Mouse (Mus musculus) intestine, postnatal 0 days (tissue): ENCODE measurements at regions not wholly inside any gene's neighbourhood (a gene's known extent, or its start where the extent isn't known, plus 50 kb on each side); places are given as distances from the start of the nearest gene placed in this dataset.

Experiments used
- ATAC-seq: fragments of 200-750 bp; cut with Nextera tagmentation; 2 replicates; pipeline ENCODE4 v1.8.0; 2017; ENCODE audit warnings: mild to moderate bottlenecking, moderate TSS enrichment, moderate library complexity
- H3K27ac ChIP-seq: fragments of 300-500 bp; sonication (generic); 2 replicates; pipeline ENCODE4 v1.5.1; 2014; ENCODE audit warnings: mild to moderate bottlenecking, low read depth, low read length, moderate library complexity
- H3K27me3 ChIP-seq: fragments of 300-500 bp; sonication (generic); replicated peaks from 2 replicates; pipeline ENCODE4 v1.6.1; 2014; ENCODE audit warnings: low read length, mixed read lengths; ENCODE audit not compliant: control insufficient read depth, insufficient read depth
- H3K36me3 ChIP-seq: fragments of 300-500 bp; sonication (generic); 2 replicates; pipeline ENCODE4 v1.6.1; 2014; ENCODE audit warnings: mild to moderate bottlenecking, moderate library complexity; ENCODE audit not compliant: control insufficient read depth, insufficient read depth
- H3K4me1 ChIP-seq: fragments of 300-500 bp; sonication (generic); replicated peaks from 2 replicates; pipeline ENCODE4 v1.6.1; 2014; ENCODE audit warnings: antibody characterized with exemption, low read length, mixed read lengths; ENCODE audit not compliant: control insufficient read depth, insufficient read depth
- H3K4me2 ChIP-seq: fragments of 300-500 bp; sonication (generic); replicated peaks from 2 replicates; pipeline ENCODE4 v1.6.1; 2014; ENCODE audit warnings: low read depth, mild to moderate bottlenecking, moderate library complexity
- H3K4me3 ChIP-seq: fragments of 300-500 bp; sonication (generic); 2 replicates; pipeline ENCODE4 v1.5.1; 2014; ENCODE audit warnings: low read depth, low read length
- H3K9ac ChIP-seq: fragments of 300-500 bp; sonication (generic); 2 replicates; pipeline ENCODE4 v1.6.1; 2014; ENCODE audit warnings: mild to moderate bottlenecking, low read depth, low read length
- H3K9me3 ChIP-seq: fragments of 300-500 bp; sonication (generic); 2 replicates; pipeline ENCODE4 v1.6.1; 2016; ENCODE audit warnings: mixed run types; ENCODE audit not compliant: control insufficient read depth
- CTCF ChIP-seq: sonication (generic); IDR thresholded peaks from 2 replicates; pipeline ENCODE4 v1.5.1; 2016; ENCODE audit warnings: low read depth, mild to moderate bottlenecking, control low read depth, antibody characterized with exemption, moderate library complexity
- WGBS: fragments of 180-500 bp; shearing (Covaris S2); extraction: QIAGEN DNeasy Blood & Tissue Kit; methylation state at CpG from one replicate; pipeline ENCODE4 v1.1.7; 2014; 5-methylcytosine and 5-hydroxymethylcytosine counted together

DNA sequence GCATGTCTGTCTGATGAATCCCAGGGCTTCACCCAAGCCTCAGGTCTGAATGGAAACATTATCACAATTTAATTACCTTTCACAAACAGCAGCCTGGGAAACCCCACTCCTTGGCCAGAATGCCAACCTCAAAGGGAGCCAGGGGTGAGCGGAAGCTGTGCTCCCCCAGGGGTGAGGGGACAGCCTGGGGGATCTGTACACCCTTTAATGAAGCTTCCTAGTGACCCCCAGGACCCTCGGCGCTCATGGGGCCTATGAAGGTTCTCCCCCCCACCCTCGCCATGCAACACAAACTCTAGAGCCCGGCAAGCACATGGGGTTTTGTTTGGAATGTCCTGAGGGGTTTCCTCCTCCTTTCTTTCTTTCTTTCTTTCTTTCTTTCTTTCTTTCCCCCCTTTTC lies 167.1 kb downstream of the Inhbb start:
- Histone ChIP-seq H3K4me3 (no peak overlapping the region), H3K9ac (no peak overlapping the region), H3K4me2 (no peak overlapping the region), H3K4me1 (no peaks in the 10 kb centered on the region), H3K27ac (no peak overlapping the region), H3K36me3 (no peaks in the 10 kb centered on the region), H3K27me3 (no peaks in the 10 kb centered on the region), H3K9me3 (no peaks in the 10 kb centered on the region)
- no peak for TF ChIP-seq CTCF
- WGBS, result 84% methylated on average over 5 of the region's 5 CpGs
- ATAC-seq, result no peak

GRCm38 (mm10) chr1:119253371-119253851 lies 168.6 kb downstream of the Inhbb start:
- no peaks in the 10 kb centered on the region for H3K9me3 ChIP-seq
- no peak for TF ChIP-seq CTCF
- no peak overlapping the region for H3K9ac ChIP-seq
- no peaks in the 10 kb centered on the region for H3K27me3 ChIP-seq
- H3K4me3 ChIP-seq, result no peak overlapping the region
- no peaks in the 10 kb centered on the region for H3K36me3 ChIP-seq
- ATAC-seq, result no peak
- no peaks in the 10 kb centered on the region for H3K4me1 ChIP-seq
- no peak overlapping the region for H3K4me2 ChIP-seq
- 69% methylated on average over 7 of the region's 7 CpGs for WGBS
- H3K27ac ChIP-seq, result no peak overlapping the region

DNA sequence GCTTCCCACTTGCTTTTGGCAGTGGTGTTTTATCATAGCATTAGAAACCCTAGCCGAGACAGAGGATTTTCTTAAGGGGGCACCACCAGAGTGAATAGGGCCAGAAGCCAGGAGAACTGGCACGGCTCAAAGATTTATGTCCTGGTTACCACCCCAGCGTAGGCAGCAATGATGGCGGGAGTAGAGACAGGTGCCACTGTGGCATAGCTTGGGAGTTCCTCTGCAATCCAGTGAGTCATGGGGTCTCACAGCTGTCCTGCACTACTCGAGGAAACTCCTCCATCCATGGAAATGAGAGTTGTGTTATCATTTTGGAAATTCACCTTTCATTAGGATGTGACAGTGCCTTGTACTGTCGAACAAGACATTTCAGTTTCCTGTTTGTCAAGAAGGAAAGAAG lies 169.6 kb downstream of the Inhbb start:
- no peaks in the 10 kb centered on the region for H3K9me3 ChIP-seq
- no peaks in the 10 kb centered on the region for H3K36me3 ChIP-seq
- ATAC-seq, result no peak
- no peak overlapping the region for H3K27ac ChIP-seq
- no peak for TF ChIP-seq CTCF
- H3K9ac ChIP-seq, result no peak overlapping the region
- WGBS, result 90% methylated on average over 6 of the region's 6 CpGs
- no peaks in the 10 kb centered on the region for H3K4me1 ChIP-seq
- no peak overlapping the region for H3K4me3 ChIP-seq
- no peaks in the 10 kb centered on the region for H3K27me3 ChIP-seq
- no peak overlapping the region for H3K4me2 ChIP-seq

GRCm38 (mm10) chr1:119251741-119252140 lies 170.3 kb downstream of the Inhbb start:
- WGBS, result 86% methylated on average over 5 of the region's 5 CpGs
- no peak overlapping the region for H3K4me2 ChIP-seq
- H3K27ac ChIP-seq, result no peak overlapping the region
- no peaks in the 10 kb centered on the region for H3K36me3 ChIP-seq
- H3K4me3 ChIP-seq, result no peak overlapping the region
- H3K9ac ChIP-seq, result no peak overlapping the region
- no peaks in the 10 kb centered on the region for H3K27me3 ChIP-seq
- ATAC-seq, result no peak
- H3K9me3 ChIP-seq, result no peaks in the 10 kb centered on the region
- H3K4me1 ChIP-seq, result no peaks in the 10 kb centered on the region
- TF ChIP-seq CTCF, result no peak

- H3K36me3 ChIP-seq, result no peaks in the 10 kb centered on the region
- no peak overlapping the region for H3K4me2 ChIP-seq
- WGBS, result 78% methylated on average over 5 of the region's 5 CpGs
Measured at GRCm38 (mm10) chr1:119248776-119249495, 173.1 kb downstream of the Inhbb start.

DNA sequence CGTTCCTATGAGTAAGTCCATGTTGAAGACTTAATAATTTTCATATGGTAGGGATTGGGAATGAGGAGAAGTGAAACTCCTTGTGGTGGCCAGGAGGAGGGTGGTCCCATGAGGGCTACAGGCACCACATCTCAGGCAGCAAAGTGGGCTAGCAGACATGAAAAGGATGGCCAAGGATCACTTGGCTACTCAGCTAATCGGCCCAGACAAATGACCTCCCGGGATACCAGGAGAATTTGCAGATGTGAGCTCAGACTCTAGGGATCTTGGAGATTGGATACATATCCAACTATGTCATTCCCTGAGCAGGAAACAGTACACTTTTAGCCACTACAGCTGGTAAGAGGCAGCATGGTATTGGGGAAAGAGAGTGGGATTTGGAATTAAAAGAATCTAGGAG lies 174.9 kb downstream of the Inhbb start:
- no peaks in the 10 kb centered on the region for H3K27me3 ChIP-seq
- no peak overlapping the region for H3K27ac ChIP-seq
- H3K9ac ChIP-seq, result no peak overlapping the region
- 79% methylated on average over 3 of the region's 3 CpGs for WGBS
- ATAC-seq, result no peak
- no peaks in the 10 kb centered on the region for H3K4me1 ChIP-seq
- H3K9me3 ChIP-seq, result no peaks in the 10 kb centered on the region
- no peak for TF ChIP-seq CTCF
- H3K4me3 ChIP-seq, result no peak overlapping the region
- H3K36me3 ChIP-seq, result no peaks in the 10 kb centered on the region
- no peak overlapping the region for H3K4me2 ChIP-seq

More at GRCm38 (mm10) chr1:119248776-119249495, 173.1 kb downstream of the Inhbb start:
- H3K4me3 ChIP-seq, result no peak overlapping the region
- no peaks in the 10 kb centered on the region for H3K27me3 ChIP-seq
- TF ChIP-seq CTCF, result no peak
- no peaks in the 10 kb centered on the region for H3K9me3 ChIP-seq
- ATAC-seq, result no peak
- H3K27ac ChIP-seq, result no peak overlapping the region
- no peak overlapping the region for H3K9ac ChIP-seq
- H3K4me1 ChIP-seq, result no peaks in the 10 kb centered on the region
